Mouse (Mus musculus): Measurements from ENCODE around the gene Adamts17. TPM values are rescaled to one million over a fixed set of nuclear protein-coding genes. Genes with fewer than 3 reads are reported as not detected.

The Adamts17 gene
- polyA plus RNA-seq (2016; fragmentation: Nextera tagmentation; extraction: Ambion mirVana): 4.7 and 4.8 TPM in 2 replicates

- no peaks in the 10 kb centered on the region for H3K36me3 ChIP-seq
- under 1% methylated on average over 30 of the region's 30 CpGs for WGBS
- peak within 1 kb of the TSS; percentile 65 for H3K4me3 ChIP-seq
- peaks cover 13% of the 10 kb centered on the region for H3K4me1 ChIP-seq
- peaks cover 21% of the 10 kb centered on the region for H3K27me3 ChIP-seq (replicated peaks)
- H3K9me3 ChIP-seq: no peaks in the 10 kb centered on the region
- ATAC-seq (ENCODE audit: low FRiP score, low read depth): peak; percentile 96
- H3K4me2 ChIP-seq (replicated peaks): peak within 1 kb of the TSS; percentile 100
- peak within 1 kb of the TSS; percentile 67 for H3K9ac ChIP-seq
- peak within 1 kb of the TSS; percentile 32; the same call in 1 of the 2 replicates for H3K27ac ChIP-seq
These were observed at the start of gene Adamts17 for GRCm38 (mm10) chr7:66839463-66840007. TSS of gene Adamts17 (plus strand) at chr7:66839735.

GRCm38 (mm10) chr7:66789860-66790748 is 49.4 kb upstream of the Adamts17 start:
- no peak overlapping the region for H3K4me3 ChIP-seq
- WGBS: 29% methylated on average over 8 of the region's 8 CpGs
- no peak overlapping the region for H3K4me2 ChIP-seq (replicated peaks)
- no peaks in the 10 kb centered on the region for H3K9me3 ChIP-seq
- H3K36me3 ChIP-seq: no peaks in the 10 kb centered on the region
- H3K9ac ChIP-seq: no peak overlapping the region
- H3K27me3 ChIP-seq (replicated peaks): no peaks in the 10 kb centered on the region
- no peak for ATAC-seq (ENCODE audit: low FRiP score, low read depth)
- H3K27ac ChIP-seq: no peak overlapping the region
- H3K4me1 ChIP-seq: peaks cover 9% of the 10 kb centered on the region

- H3K4me3 ChIP-seq: no peak overlapping the region
- H3K36me3 ChIP-seq: no peaks in the 10 kb centered on the region
- no peak for ATAC-seq (ENCODE audit: low FRiP score, low read depth)
- H3K4me1 ChIP-seq: peaks cover 9% of the 10 kb centered on the region
- 88% methylated on average over 3 of the region's 3 CpGs for WGBS
- no peaks in the 10 kb centered on the region for H3K9me3 ChIP-seq
- H3K27ac ChIP-seq: no peak overlapping the region
- H3K9ac ChIP-seq: no peak overlapping the region
- H3K4me2 ChIP-seq (replicated peaks): no peak overlapping the region
- no peaks in the 10 kb centered on the region for H3K27me3 ChIP-seq (replicated peaks)
These were observed 48.5 kb upstream of the Adamts17 start for GRCm38 (mm10) chr7:66791022-66791421.

- WGBS: 71% methylated on average over 1 of the region's 1 CpGs
- no peak overlapping the region for H3K9ac ChIP-seq
- H3K4me3 ChIP-seq: no peak overlapping the region
- H3K27ac ChIP-seq: no peak overlapping the region
- H3K27me3 ChIP-seq (replicated peaks): no peaks in the 10 kb centered on the region
- ATAC-seq (ENCODE audit: low FRiP score, low read depth): no peak
- H3K4me1 ChIP-seq: no peaks in the 10 kb centered on the region
- H3K9me3 ChIP-seq: no peaks in the 10 kb centered on the region
- no peaks in the 10 kb centered on the region for H3K36me3 ChIP-seq
- no peak overlapping the region for H3K4me2 ChIP-seq (replicated peaks)
These were observed 42.6 kb upstream of the Adamts17 start for GRCm38 (mm10) chr7:66796909-66797308.

GRCm38 (mm10) chr7:66797345-66797744 is 42.2 kb upstream of the Adamts17 start:
- Histone ChIP-seq H3K36me3 (no peaks in the 10 kb centered on the region), H3K4me3 (no peak overlapping the region)

GRCm38 (mm10) chr7:66798826-66799225 is 40.7 kb upstream of the Adamts17 start:
- H3K9ac ChIP-seq: no peak overlapping the region
- no peaks in the 10 kb centered on the region for H3K36me3 ChIP-seq
- H3K27me3 ChIP-seq (replicated peaks): no peaks in the 10 kb centered on the region
- H3K4me1 ChIP-seq: peaks cover 9% of the 10 kb centered on the region
- H3K4me2 ChIP-seq (replicated peaks): no peak overlapping the region
- no peaks in the 10 kb centered on the region for H3K9me3 ChIP-seq
- 57% methylated on average over 5 of the region's 5 CpGs for WGBS
- no peak overlapping the region for H3K27ac ChIP-seq
- ATAC-seq (ENCODE audit: low FRiP score, low read depth): no peak
- no peak overlapping the region for H3K4me3 ChIP-seq

More at GRCm38 (mm10) chr7:66797345-66797744, 42.2 kb upstream of the Adamts17 start:
- no peak overlapping the region for H3K4me2 ChIP-seq (replicated peaks)
- H3K27ac ChIP-seq: no peak overlapping the region
- no peak for ATAC-seq (ENCODE audit: low FRiP score, low read depth)
- no peaks in the 10 kb centered on the region for H3K9me3 ChIP-seq
- H3K27me3 ChIP-seq (replicated peaks): no peaks in the 10 kb centered on the region
- no peaks in the 10 kb centered on the region for H3K4me1 ChIP-seq
- H3K9ac ChIP-seq: no peak overlapping the region
- 93% methylated on average over 1 of the region's 1 CpGs for WGBS

- no peak overlapping the region for H3K27ac ChIP-seq
- peaks cover 13% of the 10 kb centered on the region for H3K4me1 ChIP-seq
- WGBS: 75% methylated on average over 5 of the region's 5 CpGs
These were observed 38.8 kb upstream of the Adamts17 start for GRCm38 (mm10) chr7:66800784-66801183.

GRCm38 (mm10) chr7:66801785-66802184 is 37.8 kb upstream of the Adamts17 start:
- no peak for ATAC-seq (ENCODE audit: low FRiP score, low read depth)
- Histone ChIP-seq H3K27ac (no peak overlapping the region), H3K27me3 (replicated peaks) (no peaks in the 10 kb centered on the region), H3K4me3 (no peak overlapping the region), H3K9me3 (no peaks in the 10 kb centered on the region), H3K4me2 (replicated peaks) (no peak overlapping the region), H3K9ac (no peak overlapping the region), H3K4me1 (peaks cover 13% of the 10 kb centered on the region), H3K36me3 (no peaks in the 10 kb centered on the region)

More at GRCm38 (mm10) chr7:66800784-66801183, 38.8 kb upstream of the Adamts17 start:
- Histone ChIP-seq H3K4me2 (replicated peaks) (no peak overlapping the region), H3K4me3 (no peak overlapping the region), H3K27me3 (replicated peaks) (no peaks in the 10 kb centered on the region), H3K9ac (no peak overlapping the region), H3K9me3 (no peaks in the 10 kb centered on the region), H3K36me3 (no peaks in the 10 kb centered on the region)
- ATAC-seq (ENCODE audit: low FRiP score, low read depth): no peak

- no peak overlapping the region for H3K4me2 ChIP-seq (replicated peaks)
- no peak overlapping the region for H3K9ac ChIP-seq
- H3K9me3 ChIP-seq: no peaks in the 10 kb centered on the region
- H3K4me1 ChIP-seq: peaks cover 13% of the 10 kb centered on the region
- no peaks in the 10 kb centered on the region for H3K27me3 ChIP-seq (replicated peaks)
- H3K4me3 ChIP-seq: no peak overlapping the region
- ATAC-seq (ENCODE audit: low FRiP score, low read depth): peak; percentile 63
- WGBS: 23% methylated on average over 5 of the region's 5 CpGs
- no peaks in the 10 kb centered on the region for H3K36me3 ChIP-seq
- H3K27ac ChIP-seq: no peak overlapping the region
These were observed 35.7 kb upstream of the Adamts17 start for GRCm38 (mm10) chr7:66803798-66804197.

GRCm38 (mm10) chr7:66806801-66807200 is 32.7 kb upstream of the Adamts17 start:
- Histone ChIP-seq H3K27ac (no peak overlapping the region), H3K36me3 (no peaks in the 10 kb centered on the region), H3K4me2 (replicated peaks) (no peak overlapping the region), H3K9ac (no peak overlapping the region), H3K9me3 (no peaks in the 10 kb centered on the region), H3K4me1 (peaks cover 13% of the 10 kb centered on the region), H3K27me3 (replicated peaks) (no peaks in the 10 kb centered on the region), H3K4me3 (no peak overlapping the region)
- 76% methylated on average over 3 of the region's 3 CpGs for WGBS
- no peak for ATAC-seq (ENCODE audit: low FRiP score, low read depth)

- H3K4me1 ChIP-seq: no peaks in the 10 kb centered on the region
- no peaks in the 10 kb centered on the region for H3K27me3 ChIP-seq (replicated peaks)
- no peak overlapping the region for H3K4me3 ChIP-seq
- WGBS: 94% methylated on average over 7 of the region's 7 CpGs
- no peak overlapping the region for H3K4me2 ChIP-seq (replicated peaks)
- no peak for ATAC-seq (ENCODE audit: low FRiP score, low read depth)
- no peak overlapping the region for H3K9ac ChIP-seq
- H3K36me3 ChIP-seq: no peaks in the 10 kb centered on the region
- H3K9me3 ChIP-seq: no peaks in the 10 kb centered on the region
- H3K27ac ChIP-seq: no peak overlapping the region
These were observed 29.1 kb upstream of the Adamts17 start for GRCm38 (mm10) chr7:66810436-66810835.

- no peak for ATAC-seq (ENCODE audit: low FRiP score, low read depth)
- Histone ChIP-seq H3K4me3 (no peak overlapping the region), H3K36me3 (no peaks in the 10 kb centered on the region), H3K9me3 (no peaks in the 10 kb centered on the region), H3K27ac (no peak overlapping the region), H3K9ac (no peak overlapping the region), H3K27me3 (replicated peaks) (no peaks in the 10 kb centered on the region), H3K4me2 (replicated peaks) (no peak overlapping the region), H3K4me1 (no peaks in the 10 kb centered on the region)
- WGBS: 74% methylated on average over 1 of the region's 1 CpGs
These were observed 28.2 kb upstream of the Adamts17 start for GRCm38 (mm10) chr7:66811294-66811693.
